Mouse (Mus musculus) G1E (cell line): Measurements from ENCODE around the gene Nav3. TPM values are rescaled to one million over a fixed set of nuclear protein-coding genes. Genes with fewer than 3 reads are reported as not detected.

Experiments used
- ATAC-seq: 2 replicates; pipeline ENCODE4 v1.8.0; 2016; ENCODE audit warnings: mild to moderate bottlenecking; ENCODE audit not compliant: insufficient number of reproducible peaks, poor library complexity, low FRiP score, severe bottlenecking; ENCODE audit errors: extremely low read depth
- DNase-seq: peaks from one replicate; pipeline ENCODE4 v3.0.0; 2012; ENCODE audit warnings: low spot score
- H3K27me3 ChIP-seq: 2 replicates; pipeline ENCODE4 v1.6.1; 2012; ENCODE audit warnings: mild to moderate bottlenecking, low read length, inconsistent platforms; ENCODE audit not compliant: insufficient read depth
- H3K36me3 ChIP-seq: replicated peaks from 2 replicates; pipeline ENCODE3; 2012; ENCODE audit warnings: mild to moderate bottlenecking, inconsistent platforms
- H3K4me1 ChIP-seq: 2 replicates; pipeline ENCODE4 v1.6.1; 2012; ENCODE audit warnings: low read depth, low read length, inconsistent platforms, mixed read lengths; ENCODE audit not compliant: insufficient read depth
- H3K4me3 ChIP-seq: 2 replicates; pipeline ENCODE4 v1.5.1; 2012; ENCODE audit warnings: low read depth, mild to moderate bottlenecking, inconsistent platforms, low read length, moderate library complexity, mixed read lengths
- H3K9me3 ChIP-seq: replicated peaks from 2 replicates; pipeline ENCODE4 v1.6.1; 2012; ENCODE audit warnings: inconsistent platforms
- CTCF ChIP-seq: IDR thresholded peaks from 2 replicates; pipeline ENCODE4 v1.5.1; 2012; ENCODE audit warnings: low read depth, low read length, inconsistent platforms, mixed read lengths
- GATA1 ChIP-seq: IDR thresholded peaks from 2 replicates; pipeline ENCODE4 v1.6.1; 2012; ENCODE audit warnings: borderline replicate concordance, low read length, inconsistent platforms, mixed read lengths
- GATA2 ChIP-seq: IDR thresholded peaks from 2 replicates; pipeline ENCODE4 v1.6.1; 2012; ENCODE audit warnings: low read depth, low read length, inconsistent platforms, borderline replicate concordance
- POLR2AphosphoS5 ChIP-seq: IDR thresholded peaks from 2 replicates; pipeline ENCODE4 v1.6.1; 2012; ENCODE audit warnings: low read depth, low read length, inconsistent platforms; ENCODE audit not compliant: insufficient replicate concordance
- TAL1 ChIP-seq: conservative IDR thresholded peaks from 2 replicates; pipeline ENCODE4 v1.6.1; 2012; ENCODE audit warnings: low read depth, low read length, inconsistent platforms, mixed read lengths
- polyA plus RNA-seq: library from polyadenylated mRNA; stranded (reverse); fragments of >175 nt; gene quantifications from 2 replicates; pipeline ENCODE4 v1.2.3, GENCODE M21; 2012
- total RNA-seq, 2 experiments: library from RNA; stranded (forward) in 1 of 2; stranded (reverse) in 1 of 2; fragments of 200-1000 nt in 1 of 2; fragments of >200 nt in 1 of 2; fragmentation: Nextera tagmentation in 1 of 2; gene quantifications; 2 replicates each; pipeline ENCODE4 v1.2.3; 2014 to 2017

Nav3 gene
- total and polyA plus RNA-seq, 3 experiments: 0.22 TPM; not detected in 2

DNA sequence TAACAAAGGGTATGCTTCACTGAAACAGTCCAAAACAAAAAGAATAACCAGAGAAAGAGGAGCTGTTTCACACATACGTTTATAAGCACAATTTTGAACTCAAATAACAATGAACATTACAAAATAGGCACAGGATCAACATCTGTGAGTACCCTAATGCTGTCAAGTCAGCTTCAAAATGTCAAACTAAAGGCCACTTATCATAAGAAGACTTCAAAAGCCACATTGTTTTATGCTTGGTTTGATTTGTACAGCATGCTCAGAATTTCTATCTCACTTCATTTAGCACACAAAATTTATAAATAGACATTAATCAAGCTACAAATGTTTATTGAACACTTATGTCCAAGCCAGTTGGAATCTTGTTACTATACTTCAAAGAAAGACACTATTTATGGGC lies 299.6 kb downstream of the Nav3 start:
- ATAC-seq (no peak), DNase-seq (no peak)
- TF ChIP-seq CTCF (no peak), POLR2AphosphoS5 (no peak), GATA1 (no peak), GATA2 (no peak), TAL1 (no peak)
- H3K27me3 ChIP-seq: no peaks in the 10 kb centered on the region
- no peak overlapping the region for H3K4me3 ChIP-seq
- no peaks in the 10 kb centered on the region for H3K36me3 ChIP-seq
- H3K4me1 ChIP-seq: no peaks in the 10 kb centered on the region
- H3K9me3 ChIP-seq: peaks cover 12% of the 10 kb centered on the region

- TF ChIP-seq CTCF (no peak), TAL1 (no peak), GATA1 (no peak), GATA2 (no peak), POLR2AphosphoS5 (no peak)
- Histone ChIP-seq H3K9me3 (peaks cover 10% of the 10 kb centered on the region), H3K36me3 (no peaks in the 10 kb centered on the region), H3K27me3 (no peaks in the 10 kb centered on the region), H3K4me1 (no peaks in the 10 kb centered on the region), H3K4me3 (no peak overlapping the region)
- ATAC-seq: no peak
- no peak for DNase-seq
These were observed 300.5 kb downstream of the Nav3 start for GRCm38 (mm10) chr10:110155494-110155893.

DNA sequence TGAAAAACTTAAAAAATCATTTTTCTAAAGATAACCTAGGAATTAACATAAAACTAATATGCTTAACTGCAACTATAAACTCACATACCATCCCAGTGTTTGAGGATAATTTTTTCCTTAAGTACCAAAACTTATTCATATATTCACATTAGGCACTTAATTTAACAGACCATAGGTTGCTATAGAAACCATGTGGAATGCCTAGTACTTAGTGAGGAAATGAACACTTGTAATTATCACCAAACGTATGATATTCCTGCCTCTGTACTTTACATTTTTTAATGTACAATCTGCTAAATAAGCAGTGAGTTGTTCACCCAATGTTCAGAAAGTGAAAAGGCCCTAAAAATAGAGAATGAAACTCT lies 301.1 kb downstream of the Nav3 start:
- Histone ChIP-seq H3K4me1 (no peaks in the 10 kb centered on the region), H3K9me3 (peaks cover 10% of the 10 kb centered on the region), H3K36me3 (no peaks in the 10 kb centered on the region), H3K4me3 (no peak overlapping the region), H3K27me3 (no peaks in the 10 kb centered on the region)
- TF ChIP-seq GATA2 (no peak), POLR2AphosphoS5 (no peak)
- ATAC-seq (no peak), DNase-seq (no peak)

DNA sequence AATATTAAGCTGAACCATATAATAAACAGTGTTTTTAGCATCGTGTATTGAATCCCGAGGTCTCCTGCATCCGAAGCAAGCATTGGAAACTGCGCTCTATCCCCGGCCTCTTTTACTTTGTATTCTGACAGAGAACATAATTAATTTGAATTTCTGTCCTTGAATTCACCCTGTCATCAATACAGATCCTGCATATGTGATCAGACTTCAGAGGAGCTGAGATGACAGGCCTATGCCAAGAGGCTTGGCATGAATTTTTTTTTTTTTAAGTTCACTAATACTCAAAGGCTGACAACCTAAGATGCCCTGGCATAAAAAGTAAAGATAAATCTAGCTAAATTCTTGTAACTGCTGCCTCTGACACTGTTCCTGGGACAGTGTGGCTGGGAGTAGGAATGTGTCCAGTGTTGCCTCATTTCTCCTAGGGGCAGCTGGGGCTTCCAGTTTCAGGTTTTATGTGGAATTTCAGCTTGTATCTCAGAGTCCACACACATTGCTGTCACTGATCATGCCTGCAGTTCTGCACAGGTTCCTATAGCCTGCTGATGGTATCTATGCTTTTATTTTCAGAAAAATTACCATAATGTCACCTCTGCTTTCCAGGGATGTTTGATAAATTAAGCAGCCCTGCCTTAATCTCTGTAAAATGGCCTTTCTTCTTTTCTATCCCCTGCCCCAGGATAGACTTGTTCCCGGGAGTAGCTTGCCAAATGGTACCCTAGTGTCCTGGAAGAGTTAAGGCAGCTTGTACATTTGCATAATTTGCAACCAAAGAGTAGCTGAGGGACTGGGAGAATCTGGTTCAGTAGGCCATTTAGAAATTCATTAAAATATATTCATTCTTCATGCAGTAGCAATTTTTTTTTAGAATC lies 301.8 kb downstream of the Nav3 start:
- Histone ChIP-seq H3K36me3 (no peaks in the 10 kb centered on the region), H3K27me3 (no peaks in the 10 kb centered on the region), H3K4me1 (no peaks in the 10 kb centered on the region), H3K9me3 (peaks cover 5% of the 10 kb centered on the region), H3K4me3 (no peak overlapping the region)
- TF ChIP-seq GATA2 (no peak), CTCF (no peak), TAL1 (no peak), GATA1 (no peak), POLR2AphosphoS5 (no peak)
- DNase-seq (no peak), ATAC-seq (no peak)

GRCm38 (mm10) chr10:110120572-110120971 lies 335.4 kb downstream of the Nav3 start:
- no peak for ATAC-seq
- no peaks in the 10 kb centered on the region for H3K4me1 ChIP-seq
- no peak overlapping the region for H3K4me3 ChIP-seq
- TF ChIP-seq GATA1: no peak
- TF ChIP-seq TAL1: no peak
- TF ChIP-seq CTCF: no peak
- TF ChIP-seq POLR2AphosphoS5: no peak
- no peaks in the 10 kb centered on the region for H3K9me3 ChIP-seq
- H3K36me3 ChIP-seq: no peaks in the 10 kb centered on the region
- DNase-seq: no peak
- no peaks in the 10 kb centered on the region for H3K27me3 ChIP-seq

DNA sequence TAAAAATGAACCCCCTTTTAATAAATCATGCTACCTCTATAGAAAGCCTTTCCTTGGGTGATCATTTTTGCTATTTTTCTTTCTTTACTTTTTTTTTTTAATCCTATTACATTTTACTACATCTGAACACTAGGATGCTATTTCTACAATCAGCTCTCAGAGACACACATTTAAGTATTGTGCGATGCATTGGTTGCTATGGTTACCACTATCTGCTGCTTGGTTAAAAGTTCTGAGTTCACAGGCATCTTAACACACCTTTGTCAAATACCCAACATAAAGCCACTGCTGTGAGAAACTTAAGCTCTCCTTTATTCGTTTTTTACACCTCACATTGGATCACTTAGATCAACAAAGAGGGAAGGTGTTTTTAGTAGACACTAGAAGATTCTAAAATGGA lies 338.7 kb downstream of the Nav3 start:
- TF ChIP-seq GATA2: no peak
- no peak for TF ChIP-seq TAL1
- no peak for TF ChIP-seq GATA1
- no peak for TF ChIP-seq CTCF
- no peak for TF ChIP-seq POLR2AphosphoS5
- Histone ChIP-seq H3K9me3 (peaks cover 3% of the 10 kb centered on the region; the same call in 1 of the 2 replicates), H3K36me3 (no peaks in the 10 kb centered on the region), H3K27me3 (no peaks in the 10 kb centered on the region), H3K4me3 (no peak overlapping the region), H3K4me1 (no peaks in the 10 kb centered on the region)
- ATAC-seq: no peak
- no peak for DNase-seq
